Mouse (Mus musculus) intestine, embryonic 16.5 days (tissue): ENCODE data around the gene Olfr1031. TPM values are rescaled to one million over a fixed set of nuclear protein-coding genes. Genes with fewer than 3 reads are reported as not detected.
A peak's percentile ranks its signal among the peaks of the same experiment; 100 is the strongest.
"Not testable (repeated sequence)": the region's sequence is repeated elsewhere in the genome, so short reads cannot be mapped to it uniquely, and the experiment has no call there.

Experiments
- ATAC-seq: fragments of 200-750 bp; cut with Nextera tagmentation; 2 replicates; pipeline ENCODE4 v1.8.0; 2017; ENCODE audit warnings: moderate TSS enrichment, moderate library complexity
- H3K27ac ChIP-seq: fragments of 300-500 bp; sonication (generic); 2 replicates; pipeline ENCODE4 v1.5.1; 2014; ENCODE audit warnings: mild to moderate bottlenecking, low read length
- H3K27me3 ChIP-seq: fragments of 300-500 bp; sonication (generic); replicated peaks from 2 replicates; pipeline ENCODE4 v1.6.1; 2014; ENCODE audit warnings: low read length, control low read depth, mixed read lengths; ENCODE audit not compliant: control insufficient read depth, insufficient read depth
- H3K36me3 ChIP-seq: fragments of 300-500 bp; sonication (generic); 2 replicates; pipeline ENCODE4 v1.6.1; 2014; ENCODE audit warnings: low read length, control low read depth; ENCODE audit not compliant: control insufficient read depth, insufficient read depth
- H3K4me1 ChIP-seq: fragments of 300-500 bp; sonication (generic); 2 replicates; pipeline ENCODE4 v1.6.1; 2014; ENCODE audit warnings: low read length, control low read depth, mixed read lengths; ENCODE audit not compliant: control insufficient read depth, insufficient read depth
- H3K4me2 ChIP-seq: fragments of 300-500 bp; sonication (generic); 2 replicates; pipeline ENCODE4 v1.6.1; 2014; ENCODE audit warnings: low read depth, low read length, control low read depth
- H3K4me3 ChIP-seq: fragments of 300-500 bp; sonication (generic); 2 replicates; pipeline ENCODE4 v1.5.1; 2014; ENCODE audit warnings: mild to moderate bottlenecking, low read length
- H3K9ac ChIP-seq: fragments of 300-500 bp; sonication (generic); 2 replicates; pipeline ENCODE4 v1.6.1; 2014; ENCODE audit warnings: low read depth, low read length
- H3K9me3 ChIP-seq: fragments of 300-500 bp; sonication (generic); 2 replicates; pipeline ENCODE4 v1.6.1; 2016; ENCODE audit warnings: low read length, control low read depth; ENCODE audit not compliant: control insufficient read depth
- WGBS: fragments of 180-500 bp; shearing (Covaris S2); extraction: QIAGEN DNeasy Blood & Tissue Kit; methylation state at CpG from one replicate; pipeline ENCODE4 v1.1.7; 2014; 5-methylcytosine and 5-hydroxymethylcytosine counted together
- polyA plus RNA-seq: library from polyadenylated mRNA; unstranded; fragments of >200 nt; fragmentation: Nextera tagmentation; extraction: Ambion mirVana; gene quantifications from 2 replicates; pipeline ENCODE4 v1.2.1, GENCODE M21; 2015

Gene Olfr1031
- not detected in 2 replicates for polyA plus RNA-seq

GRCm38 (mm10) chr2:85990004-85990403, at the start of gene Olfr1031:
TSS of gene Olfr1031 (plus strand) at chr2:85990304.
- whole genome bisulfite sequencing = 63% methylated on average over 3 of the region's 3 CpGs
- H3K4me2 ChIP-seq = no peak within 1 kb of the TSS
- ATAC-seq = no peak

DNA sequence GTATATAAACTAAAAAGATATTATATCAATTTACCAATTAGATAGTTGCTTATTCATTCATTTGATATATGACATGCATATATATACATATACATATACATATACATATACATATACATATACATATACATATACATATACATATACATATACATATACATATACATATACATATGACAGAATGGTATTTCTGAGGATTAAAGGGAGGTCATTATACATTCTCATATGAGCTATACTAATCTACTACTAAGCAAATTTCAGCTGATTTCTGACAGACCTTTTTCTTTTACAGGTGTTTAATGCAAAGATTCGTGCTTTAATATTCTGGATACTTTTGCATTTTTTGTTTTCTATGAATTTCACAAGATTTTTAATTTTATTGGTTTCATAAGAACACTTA, 40.0 kb upstream of the Olfr1031 start, which contains the start of gene Olfr1028:
Gene Olfr1028 (plus strand): TSS at position 301 of the 400 bp plus-strand sequence.
- Histone ChIP-seq H3K27me3 (no peaks in the 10 kb centered on the region), H3K4me1 (no peaks in the 10 kb centered on the region), H3K9me3 (no peaks in the 10 kb centered on the region), H3K4me2 (no peak within 1 kb of the TSS), H3K27ac (no peak within 1 kb of the TSS), H3K36me3 (no peaks in the 10 kb centered on the region), H3K4me3 (no peak within 1 kb of the TSS), H3K9ac (no peak within 1 kb of the TSS)
- no peak for ATAC-seq
- WGBS = 78% methylated on average over 1 of the region's 1 CpGs

More at GRCm38 (mm10) chr2:85990004-85990403, at the start of gene Olfr1031:
- Histone ChIP-seq H3K27ac (no peak within 1 kb of the TSS), H3K36me3 (no peaks in the 10 kb centered on the region), H3K9me3 (no peaks in the 10 kb centered on the region), H3K4me1 (no peaks in the 10 kb centered on the region), H3K4me3 (no peak within 1 kb of the TSS), H3K9ac (no peak within 1 kb of the TSS), H3K27me3 (no peaks in the 10 kb centered on the region)

GRCm38 (mm10) chr2:85973595-85973994, 16.5 kb upstream of the Olfr1031 start, which contains the start of gene Olfr1029:
TSS of gene Olfr1029 (plus strand) at chr2:85973895.
- 75% methylated on average over 2 of the region's 2 CpGs for WGBS
- ATAC-seq = no peak
- H3K4me3 ChIP-seq = no peak within 1 kb of the TSS
- no peaks in the 10 kb centered on the region for H3K36me3 ChIP-seq
- no peaks in the 10 kb centered on the region for H3K4me1 ChIP-seq
- no peaks in the 10 kb centered on the region for H3K9me3 ChIP-seq
- H3K27ac ChIP-seq = no peak within 1 kb of the TSS
- H3K4me2 ChIP-seq = no peak within 1 kb of the TSS
- H3K27me3 ChIP-seq = no peaks in the 10 kb centered on the region
- H3K9ac ChIP-seq = no peak within 1 kb of the TSS

DNA sequence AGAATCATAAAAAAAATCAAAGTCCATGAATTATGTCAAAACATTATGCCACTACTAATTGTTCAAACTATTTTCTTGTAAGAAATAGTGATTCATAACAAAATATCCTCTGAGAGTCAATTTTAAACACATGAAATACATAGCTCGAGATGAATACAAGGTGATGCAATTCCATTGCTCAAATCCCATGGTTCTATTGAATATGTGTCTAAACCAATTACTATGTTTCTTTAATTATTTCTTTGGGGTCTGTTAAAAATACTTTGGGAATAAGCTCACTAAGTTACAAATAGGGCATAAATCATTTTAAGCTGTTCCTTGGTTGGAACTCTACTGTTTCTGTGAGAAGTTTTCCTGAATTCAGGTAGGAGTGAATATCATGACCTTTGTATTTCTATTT, 11.1 kb upstream of the Olfr1031 start, which contains the start of gene Olfr1030:
Gene Olfr1030 (plus strand): TSS at position 301 of the 400 bp plus-strand sequence.
- no peak for ATAC-seq
- H3K4me3 ChIP-seq = no peak within 1 kb of the TSS
- WGBS = 86% methylated on average over 1 of the region's 1 CpGs

DNA sequence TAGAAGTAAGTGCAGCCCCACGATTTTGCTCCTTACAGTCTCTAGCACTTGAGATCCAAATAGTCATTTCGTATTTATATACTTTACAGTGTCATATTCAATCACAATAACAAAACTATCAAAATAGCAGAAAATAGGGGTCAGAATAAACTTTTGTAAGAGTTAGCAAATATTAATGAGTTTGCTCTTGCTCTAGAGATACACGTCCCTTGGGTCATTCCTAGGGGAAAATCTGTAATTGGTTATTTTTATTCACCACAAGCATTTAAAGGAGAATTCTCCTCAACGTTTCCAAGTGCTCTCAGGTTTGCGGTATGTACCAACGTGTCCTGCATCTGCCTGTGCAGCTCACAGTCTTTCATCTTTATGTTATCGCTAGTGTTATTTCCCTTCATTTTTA, 15.1 kb downstream of the Olfr1031 start, which contains the start of gene Olfr1032:
Gene Olfr1032 (plus strand): TSS at position 301 of the 400 bp plus-strand sequence.
- Histone ChIP-seq H3K4me1 (no peaks in the 10 kb centered on the region), H3K4me3 (no peak within 1 kb of the TSS), H3K4me2 (no peak within 1 kb of the TSS), H3K9ac (no peak within 1 kb of the TSS), H3K27me3 (no peaks in the 10 kb centered on the region), H3K27ac (no peak within 1 kb of the TSS), H3K36me3 (no peaks in the 10 kb centered on the region), H3K9me3 (no peaks in the 10 kb centered on the region)
- 88% methylated on average over 7 of the region's 7 CpGs for WGBS
- no peak for ATAC-seq

More for the DNA sequence above, 11.1 kb upstream of the Olfr1031 start, which contains the start of gene Olfr1030:
- Histone ChIP-seq H3K36me3 (no peaks in the 10 kb centered on the region), H3K27ac (no peak within 1 kb of the TSS), H3K4me2 (no peak within 1 kb of the TSS), H3K9me3 (no peaks in the 10 kb centered on the region), H3K9ac (no peak within 1 kb of the TSS), H3K4me1 (no peaks in the 10 kb centered on the region), H3K27me3 (no peaks in the 10 kb centered on the region)

DNA sequence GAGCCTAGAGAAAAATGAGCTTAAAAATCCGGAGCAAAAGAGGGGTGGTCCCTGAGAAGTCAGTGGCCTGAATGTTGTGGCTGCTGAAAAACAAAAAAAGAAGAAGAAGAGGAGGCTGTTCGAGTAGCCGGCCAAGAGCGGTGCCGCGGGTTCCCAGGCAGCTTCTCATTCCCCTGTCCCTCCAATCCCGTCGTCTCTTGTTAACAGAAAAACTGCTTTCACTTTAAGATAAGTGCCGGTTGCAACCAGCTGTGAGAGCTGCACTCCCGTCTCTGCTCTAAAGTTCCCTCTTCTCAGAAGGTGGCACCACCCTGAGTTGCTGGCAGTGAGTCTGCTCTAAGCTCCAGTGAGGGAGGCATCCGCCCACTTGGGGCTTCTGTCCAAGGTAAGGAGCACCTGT, 30.3 kb downstream of the Olfr1031 start, which contains the start of gene Olfr1033:
Gene Olfr1033 (plus strand): TSS at position 228 of the 400 bp plus-strand sequence.
- WGBS = under 1% methylated on average over 10 of the region's 11 CpGs
- H3K27ac ChIP-seq = not testable (repeated sequence)

DNA sequence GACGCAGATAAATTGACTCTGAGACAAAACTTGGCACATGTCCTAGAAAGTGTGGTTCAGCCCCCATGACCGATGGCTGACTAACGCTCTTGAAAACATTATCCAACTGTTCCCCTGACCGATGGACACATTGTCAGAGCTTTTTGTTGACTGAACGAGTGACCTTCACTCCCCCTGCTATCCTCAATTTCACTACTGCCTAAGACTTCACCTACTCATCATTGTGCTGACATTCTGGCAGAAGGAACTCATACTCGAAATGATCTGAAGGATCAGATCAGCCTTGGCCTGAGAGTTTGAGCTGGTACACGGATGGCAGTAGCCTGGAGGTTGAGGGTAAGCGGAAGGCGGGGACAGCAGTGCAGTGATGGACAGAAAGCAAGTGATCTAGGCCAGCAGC, 31.4 kb downstream of the Olfr1031 start:
- WGBS = 50% methylated on average over 3 of the region's 9 CpGs
- H3K27me3 ChIP-seq, H3K9me3 ChIP-seq, H3K4me2 ChIP-seq, H3K4me3 ChIP-seq, ATAC-seq, H3K27ac ChIP-seq, H3K9ac ChIP-seq, H3K36me3 ChIP-seq, H3K4me1 ChIP-seq: not testable (repeated sequence)

More for the DNA sequence above, 30.3 kb downstream of the Olfr1031 start, which contains the start of gene Olfr1033:
- H3K27me3 ChIP-seq, ATAC-seq, H3K9me3 ChIP-seq, H3K36me3 ChIP-seq, H3K4me1 ChIP-seq: not testable (repeated sequence)
- Histone ChIP-seq H3K4me2 (peak within 1 kb of the TSS; percentile 54), H3K9ac (peak within 1 kb of the TSS; percentile 49; the same call in 1 of the 2 replicates), H3K4me3 (peak within 1 kb of the TSS; percentile 45)

Other genes starting within 250 kb of the Olfr1031 start
- not detected in 2 replicates for gene Olfr1012, start 227.5 kb upstream of the Olfr1031 start, polyA plus RNA-seq
- gene Olfr1013, start 223.2 kb upstream of the Olfr1031 start, polyA plus RNA-seq = not detected in 2 replicates
- not detected in 2 replicates for gene Olfr1014, start 217.6 kb upstream of the Olfr1031 start, polyA plus RNA-seq
- gene Olfr1015, start 208.3 kb upstream of the Olfr1031 start, polyA plus RNA-seq = not detected in 2 replicates
- gene Olfr1016, start 187.8 kb upstream of the Olfr1031 start, polyA plus RNA-seq = not detected in 2 replicates
- not detected in 2 replicates for gene Olfr1018, start 171.8 kb upstream of the Olfr1031 start, polyA plus RNA-seq
- gene Olfr1019, start 144.8 kb upstream of the Olfr1031 start, polyA plus RNA-seq = not detected in 2 replicates
- not detected in 2 replicates for gene Olfr1020, start 143.3 kb upstream of the Olfr1031 start, polyA plus RNA-seq
- gene Olfr1022, start 121.7 kb upstream of the Olfr1031 start, polyA plus RNA-seq = not detected in 2 replicates
- gene Olfr1023, start 104.7 kb upstream of the Olfr1031 start, polyA plus RNA-seq = not detected in 2 replicates
- gene Olfr1024, start 85.3 kb upstream of the Olfr1031 start, polyA plus RNA-seq = not detected in 2 replicates
- gene Olfr1025-ps1, start 75.1 kb upstream of the Olfr1031 start, polyA plus RNA-seq = not detected in 2 replicates
- gene Olfr1026, start 68.7 kb upstream of the Olfr1031 start, polyA plus RNA-seq = not detected in 2 replicates
- gene Olfr1028, start 39.9 kb upstream of the Olfr1031 start, polyA plus RNA-seq = not detected in 2 replicates
- gene Olfr1029, start 16.4 kb upstream of the Olfr1031 start, polyA plus RNA-seq = not detected in 2 replicates
- not detected in 2 replicates for gene Olfr1030, start 11.0 kb upstream of the Olfr1031 start, polyA plus RNA-seq
- gene Olfr1032, start 15.2 kb downstream of the Olfr1031 start, polyA plus RNA-seq = not detected in 2 replicates
- 1.6 and 3.0 TPM in 2 replicates for gene Olfr1033, start 30.3 kb downstream of the Olfr1031 start, polyA plus RNA-seq
- 0.02 TPM in 1 of 2 replicates, not detected in the other for gene Olfr1034, start 55.6 kb downstream of the Olfr1031 start, polyA plus RNA-seq
- not detected in 2 replicates for gene Olfr1036, start 83.7 kb downstream of the Olfr1031 start, polyA plus RNA-seq
- not detected in 2 replicates for gene Olfr1037, start 97.1 kb downstream of the Olfr1031 start, polyA plus RNA-seq
- gene Olfr1039, start 145.6 kb downstream of the Olfr1031 start, polyA plus RNA-seq = not detected in 2 replicates
- not detected in 2 replicates for gene Olfr1040, start 156.4 kb downstream of the Olfr1031 start, polyA plus RNA-seq
- gene Olfr1042, start 171.5 kb downstream of the Olfr1031 start, polyA plus RNA-seq = not detected in 2 replicates
- not detected in 2 replicates for gene Olfr1043, start 177.2 kb downstream of the Olfr1031 start, polyA plus RNA-seq
- gene Olfr1044, start 187.5 kb downstream of the Olfr1031 start, polyA plus RNA-seq = not detected in 2 replicates
- gene Olfr52, start 195.4 kb downstream of the Olfr1031 start, polyA plus RNA-seq = not detected in 2 replicates
- gene Olfr1045, start 212.7 kb downstream of the Olfr1031 start, polyA plus RNA-seq = not detected in 2 replicates
- not detected in 2 replicates for gene Olfr1046, start 229.0 kb downstream of the Olfr1031 start, polyA plus RNA-seq
- gene Olfr1047, start 241.1 kb downstream of the Olfr1031 start, polyA plus RNA-seq = not detected in 2 replicates
- not detected in 2 replicates for gene Olfr1048, start 250.0 kb downstream of the Olfr1031 start, polyA plus RNA-seq